Mouse (Mus musculus) right cerebral cortex, postnatal 10 days (tissue): Measurements from ENCODE around the gene Tnik.

Source experiments
- DNase-seq, 2 experiments: peaks; one replicate each; pipeline ENCODE4 v3.0.0; 2021; ENCODE audit warnings: low spot score in 2 of 2

Gene Tnik

GRCm38 (mm10) chr3:28547965-28548730 lies 285.1 kb downstream of the Tnik start:
- DNase-seq: no peak

GRCm38 (mm10) chr3:28549391-28549790 lies 286.4 kb downstream of the Tnik start:
- no peak for DNase-seq

GRCm38 (mm10) chr3:28550497-28551093 lies 287.6 kb downstream of the Tnik start:
- DNase-seq: peak; percentile 69 to 83

GRCm38 (mm10) chr3:28551756-28552155 lies 288.7 kb downstream of the Tnik start:
- DNase-seq: no peak

- DNase-seq: no peak
These were observed 291.9 kb downstream of the Tnik start for GRCm38 (mm10) chr3:28554934-28555333.

- no peak for DNase-seq
These were observed 293.0 kb downstream of the Tnik start for GRCm38 (mm10) chr3:28555795-28556570.

- DNase-seq: peak; percentile 87 to 93
These were observed 295.4 kb downstream of the Tnik start for GRCm38 (mm10) chr3:28558328-28558871.

- DNase-seq: no peak
These were observed 298.4 kb downstream of the Tnik start for GRCm38 (mm10) chr3:28561408-28561807.

- no peak for DNase-seq
These were observed 299.8 kb downstream of the Tnik start for GRCm38 (mm10) chr3:28562612-28563332.

- peak; percentile 67 to 68 for DNase-seq
These were observed 301.6 kb downstream of the Tnik start for GRCm38 (mm10) chr3:28564370-28565357.

- DNase-seq: peak; percentile 71 to 76
These were observed 314.3 kb downstream of the Tnik start for GRCm38 (mm10) chr3:28577301-28577700.

- DNase-seq: no peak
These were observed 316.1 kb downstream of the Tnik start for GRCm38 (mm10) chr3:28578950-28579615.

GRCm38 (mm10) chr3:28585750-28586465 lies 322.9 kb downstream of the Tnik start:
- no peak for DNase-seq

- no peak for DNase-seq
These were observed 324.8 kb downstream of the Tnik start for GRCm38 (mm10) chr3:28587808-28588207.

- DNase-seq: no peak
These were observed 328.3 kb downstream of the Tnik start for GRCm38 (mm10) chr3:28591345-28591744.

- no peak for DNase-seq
These were observed 330.9 kb downstream of the Tnik start for GRCm38 (mm10) chr3:28593922-28594321.

- no peak for DNase-seq
These were observed 336.5 kb downstream of the Tnik start for GRCm38 (mm10) chr3:28599476-28599875.

- no peak for DNase-seq
These were observed 343.7 kb downstream of the Tnik start for GRCm38 (mm10) chr3:28606741-28607140.

- peak; percentile 45 to 78 for DNase-seq
These were observed 349.3 kb downstream of the Tnik start for GRCm38 (mm10) chr3:28612330-28612729.
